Mouse (Mus musculus): ENCODE data around the gene Zfp607a. TPM values are rescaled to one million over a fixed set of nuclear protein-coding genes. Genes with fewer than 3 reads are reported as not detected.

Zfp607a gene
- 10 to 100 TPM; 19.7 to 22.0 TPM for total RNA-seq (2023)

DNA sequence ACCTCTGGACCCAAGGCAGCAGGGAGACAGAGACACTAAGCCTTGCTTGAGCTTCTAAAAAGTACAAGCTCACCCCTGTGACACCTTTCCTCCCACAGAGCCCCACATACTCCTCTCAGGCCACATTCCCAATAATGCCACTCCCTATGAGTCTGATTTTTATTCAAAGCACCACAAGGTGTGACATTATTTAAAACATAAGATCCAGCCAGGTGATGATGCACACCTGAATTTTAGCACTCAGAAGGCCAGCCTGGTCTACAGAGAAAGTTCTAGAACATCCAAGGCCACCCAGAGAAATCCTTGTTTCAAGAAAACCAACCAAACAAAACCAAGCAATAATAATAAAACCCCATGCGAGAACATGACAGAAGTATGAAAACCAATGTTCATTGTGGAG, at the start of gene Zfp607a:
Gene Zfp607a (plus strand): TSS at position 301 of the 400 bp plus-strand sequence.

DNA sequence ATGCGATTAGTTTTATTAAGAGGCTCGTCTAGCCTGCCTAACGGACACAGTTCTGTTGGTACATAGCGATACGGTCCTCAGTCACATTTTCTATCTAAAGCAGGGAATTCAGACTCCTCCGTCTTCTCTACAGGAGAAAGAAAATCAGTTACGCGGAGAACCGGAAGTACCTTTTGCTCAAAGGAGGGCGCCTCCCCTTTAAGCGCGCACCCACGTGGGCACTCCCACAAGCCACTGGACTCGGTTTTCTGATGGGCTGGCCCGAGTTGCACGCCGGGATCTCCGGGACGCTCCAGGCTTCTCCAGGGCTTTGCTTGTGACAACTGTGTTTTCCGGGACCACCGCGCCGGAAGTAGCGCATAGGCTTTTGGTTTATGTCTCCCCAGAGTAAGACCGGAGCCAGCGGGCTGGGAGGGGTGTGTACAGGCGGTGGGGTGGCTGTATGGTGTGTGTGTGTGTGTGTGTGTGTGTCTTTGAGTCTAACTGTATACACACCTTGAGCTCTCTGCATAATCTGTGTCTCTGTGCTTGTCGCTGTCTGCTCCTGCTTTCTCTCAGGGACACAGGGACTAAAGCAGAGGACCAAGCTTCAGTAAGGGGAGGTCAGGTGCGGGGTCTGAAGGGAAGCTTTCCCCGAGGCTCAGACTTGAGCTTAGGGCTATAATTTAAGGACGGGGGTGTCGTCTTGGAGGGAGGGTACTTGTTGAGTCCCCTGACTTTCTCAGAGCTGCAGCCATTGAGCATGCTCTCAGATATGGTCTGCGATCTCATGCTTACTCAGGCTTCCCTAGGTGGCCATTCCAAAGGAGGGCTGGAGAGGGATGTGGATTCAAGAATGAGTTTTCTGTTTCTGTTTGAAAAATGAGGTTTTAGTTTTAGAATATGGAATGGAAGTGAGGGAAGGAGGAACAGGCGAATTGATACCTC, 18.7 kb upstream of the Zfp607a start, which contains the start of gene Zfp59:
Gene Zfp59 (plus strand): TSS at position 285 of the 927 bp plus-strand sequence.

DNA sequence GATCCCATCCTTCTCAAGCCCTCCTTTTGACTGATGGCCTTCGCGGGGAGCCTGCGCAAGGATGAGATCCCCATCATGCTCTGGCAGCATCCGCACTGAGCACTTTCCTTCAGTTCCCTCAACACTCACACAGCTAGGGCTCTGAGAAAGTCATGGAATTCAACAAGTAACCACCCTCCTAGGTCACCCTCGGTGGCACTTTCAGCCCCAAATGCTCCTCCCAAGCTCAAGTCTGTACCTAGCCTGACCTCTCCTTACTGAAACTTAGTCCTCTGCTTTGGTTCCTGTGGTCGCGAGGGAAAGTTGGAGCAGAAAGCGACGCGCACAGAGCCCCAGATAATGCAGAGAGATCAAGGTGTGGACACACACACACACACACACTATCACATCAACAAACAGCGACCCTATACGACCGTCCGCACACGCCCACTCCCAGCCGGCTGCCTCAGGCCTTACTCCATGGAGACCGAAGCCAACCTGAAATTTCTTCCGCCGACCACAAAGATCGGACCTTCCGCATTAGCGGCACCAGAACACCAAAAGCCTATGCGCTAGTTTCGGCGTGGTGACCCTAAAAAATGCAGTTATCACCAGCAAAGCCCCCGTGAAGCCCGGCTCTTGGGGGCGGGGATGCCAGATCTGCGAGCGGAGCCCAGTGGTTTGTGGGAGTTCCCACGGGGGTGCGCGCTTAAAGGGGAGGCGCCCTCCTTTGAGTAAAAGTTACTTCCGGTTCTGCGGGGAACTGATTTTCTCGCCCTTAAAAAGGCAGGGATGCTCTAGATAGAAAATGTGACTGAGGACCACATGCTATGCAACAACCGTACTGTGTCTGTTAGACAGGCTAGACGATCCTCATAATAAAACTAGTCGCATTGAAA, 71.7 kb downstream of the Zfp607a start, which contains the start of gene Zfp974:
Gene Zfp974 (minus strand): TSS at position 643 of the 878 bp plus-strand sequence.

Other genes starting within 250 kb of the Zfp607a start
- gene Ttc9b, start 203.6 kb upstream of the Zfp607a start, total RNA-seq (2023) = under 1 TPM in 1 of 2 experiments, not detected in 1; 0.35 TPM
- 10 to 100 TPM; 14.4 to 21.8 TPM for gene Map3k10, start 182.9 kb upstream of the Zfp607a start, total RNA-seq (2023)
- gene Zfp607b, start 168.2 kb upstream of the Zfp607a start, total RNA-seq (2023) = 1 to 10 TPM; 1.3 to 1.9 TPM
- gene Zfp60, start 126.1 kb upstream of the Zfp607a start, total RNA-seq (2023) = 10 to 100 TPM; 14.3 to 20.1 TPM
- gene Zfp626, start 50.3 kb upstream of the Zfp607a start, total RNA-seq (2023) = 10 to 100 TPM in 1 of 2 experiments, 1 to 10 TPM in 1; 9.5 to 13.4 TPM
- 1 to 10 TPM; 4.7 to 6.3 TPM for gene Zfp59, start 18.9 kb upstream of the Zfp607a start, total RNA-seq (2023)
- 10 to 100 TPM; 10.2 to 10.3 TPM for gene Zfp974, start 71.9 kb downstream of the Zfp607a start, total RNA-seq (2023)
- gene Zfp780b, start 121.6 kb downstream of the Zfp607a start, total RNA-seq (2023) = 10 to 100 TPM; 12.8 to 16.4 TPM
- 10 to 100 TPM in 1 of 2 experiments, 1 to 10 TPM in 1; 9.4 to 15.0 TPM for gene Zfp850, start 156.6 kb downstream of the Zfp607a start, total RNA-seq (2023)
- 100 to 1,000 TPM in 1 of 2 experiments, 10 to 100 TPM in 1; 95.2 to 116 TPM for gene Psmc4, start 192.6 kb downstream of the Zfp607a start, total RNA-seq (2023)
- gene Fcgbp, start 213.7 kb downstream of the Zfp607a start, total RNA-seq (2023) = not detected